Mouse (Mus musculus): ENCODE results near the gene Ptms. TPM values are rescaled to one million over a fixed set of nuclear protein-coding genes. Genes with fewer than 3 reads are reported as not detected.

Gene Ptms
- 820 and 821 TPM in 2 replicates for polyA plus RNA-seq (2012; ENCODE audit: insufficient read depth, insufficient read length, missing spikeins)

DNA sequence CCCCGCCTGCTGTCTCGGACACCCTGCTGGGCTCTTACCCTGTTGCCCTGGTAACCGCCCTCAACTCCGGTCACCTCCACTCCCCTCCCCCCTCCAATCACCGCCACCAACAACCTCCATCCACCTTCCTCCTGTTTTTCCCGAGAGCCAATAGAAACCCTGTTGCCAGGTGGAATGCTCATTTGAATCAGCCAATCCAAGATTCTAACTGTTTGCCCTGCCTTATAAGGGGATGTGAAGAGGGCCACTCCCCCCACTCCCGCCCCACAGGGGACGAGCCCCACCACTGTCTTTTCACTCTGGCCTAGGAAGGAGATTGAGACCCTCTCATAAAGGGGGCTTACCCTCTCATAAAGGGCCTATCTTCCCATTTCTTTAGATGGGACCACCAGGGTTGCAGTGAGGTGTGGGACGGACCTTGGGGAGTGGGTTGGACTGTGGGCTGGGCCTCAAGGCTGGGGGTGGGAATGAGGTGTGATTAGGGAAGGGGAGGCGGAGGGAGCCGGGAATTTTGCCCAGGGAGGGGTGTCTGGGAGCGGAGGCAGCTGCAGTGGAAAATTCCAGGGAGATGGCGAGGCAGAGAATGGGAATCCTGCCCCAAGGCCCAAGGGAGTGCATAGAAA, at the start of gene Ptms:
Ptms (minus strand) TSS at position 409 of the 623 bp plus-strand sequence.
- peaks cover 44% of the 10 kb centered on the region for H3K4me1 ChIP-seq (ENCODE audit: control insufficient read depth, insufficient read depth, low read length)
- peak within 1 kb of the TSS; percentile 72 for H3K27ac ChIP-seq (ENCODE audit: insufficient read depth, low read depth, low read length)
- TF ChIP-seq CTCF (IDR thresholded peaks at IDR 0.05; ENCODE audit: low read depth, low read length): no peak
- no peak within 1 kb of the TSS for H3K4me3 ChIP-seq (ENCODE audit: insufficient read depth, low read length)

DNA sequence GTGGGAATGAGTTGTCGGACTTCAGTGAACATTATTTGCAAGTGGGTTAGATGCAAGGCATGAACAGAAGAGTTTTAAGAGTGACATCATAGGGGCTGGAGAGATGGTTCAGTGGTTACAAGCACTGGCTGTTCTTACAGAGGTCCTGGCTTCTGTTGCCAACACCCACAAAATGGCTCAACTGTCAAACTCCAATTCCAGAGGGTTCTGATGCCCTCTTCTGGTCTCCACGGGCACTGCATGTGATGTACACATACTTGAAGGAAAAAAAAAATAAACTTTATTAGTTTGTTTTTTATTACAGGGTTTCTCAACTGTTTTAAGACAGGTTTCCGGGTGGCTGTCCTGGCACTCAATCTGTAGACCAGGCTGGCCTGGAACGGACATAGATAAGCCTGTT, 47.9 kb upstream of the Ptms start:
- no peak overlapping the region for H3K4me3 ChIP-seq (ENCODE audit: insufficient read depth, low read length)
- no peak for TF ChIP-seq POLR2A (IDR thresholded peaks at IDR 0.05; ENCODE audit: borderline replicate concordance, low read depth, low read length)
- TF ChIP-seq CTCF (IDR thresholded peaks at IDR 0.05; ENCODE audit: low read depth, low read length): peak; percentile 32; the same call in 1 of the 2 replicates
- no peak overlapping the region for H3K27ac ChIP-seq (ENCODE audit: insufficient read depth, low read depth, low read length)
- H3K4me1 ChIP-seq (ENCODE audit: control insufficient read depth, insufficient read depth, low read length): peaks cover 15% of the 10 kb centered on the region

DNA sequence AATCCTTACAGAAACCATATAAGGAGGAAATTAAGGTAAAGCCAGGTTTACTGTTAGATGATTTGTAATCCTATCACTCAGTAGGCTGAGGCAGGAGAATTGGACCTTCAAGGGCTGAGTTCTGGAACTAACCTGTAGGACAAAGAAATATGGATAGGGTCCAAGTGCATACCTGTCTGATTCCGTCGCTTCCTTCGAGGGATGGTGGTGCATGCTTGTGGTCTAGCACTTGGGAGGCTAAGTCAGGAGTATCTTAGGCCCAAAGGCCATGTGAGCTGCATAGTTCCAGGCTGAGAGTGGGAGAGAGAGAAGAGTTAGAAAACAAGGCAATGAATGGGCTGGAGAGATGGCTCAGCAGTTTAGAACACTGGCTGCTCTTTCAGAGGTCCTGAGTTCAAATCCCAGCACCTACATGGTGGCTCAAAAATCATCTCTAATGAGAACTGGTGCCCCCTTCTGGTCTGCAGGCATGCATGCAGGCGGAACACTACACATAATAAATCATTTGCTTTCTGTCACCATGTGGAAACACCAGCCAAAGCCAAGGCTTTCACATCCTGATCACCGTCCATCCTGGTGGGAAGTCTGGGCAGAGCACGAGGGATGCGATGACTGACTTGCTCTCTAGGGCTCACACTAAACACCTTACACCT, 46.7 kb upstream of the Ptms start:
- TF ChIP-seq POLR2A (IDR thresholded peaks at IDR 0.05; ENCODE audit: borderline replicate concordance, low read depth, low read length) (no peak), CTCF (IDR thresholded peaks at IDR 0.05; ENCODE audit: low read depth, low read length) (no peak)
- Histone ChIP-seq H3K4me1 (ENCODE audit: control insufficient read depth, insufficient read depth, low read length) (peaks cover 15% of the 10 kb centered on the region), H3K4me3 (ENCODE audit: insufficient read depth, low read length) (peak overlapping the region; percentile 88), H3K27ac (ENCODE audit: insufficient read depth, low read depth, low read length) (peak overlapping the region; percentile 93)

DNA sequence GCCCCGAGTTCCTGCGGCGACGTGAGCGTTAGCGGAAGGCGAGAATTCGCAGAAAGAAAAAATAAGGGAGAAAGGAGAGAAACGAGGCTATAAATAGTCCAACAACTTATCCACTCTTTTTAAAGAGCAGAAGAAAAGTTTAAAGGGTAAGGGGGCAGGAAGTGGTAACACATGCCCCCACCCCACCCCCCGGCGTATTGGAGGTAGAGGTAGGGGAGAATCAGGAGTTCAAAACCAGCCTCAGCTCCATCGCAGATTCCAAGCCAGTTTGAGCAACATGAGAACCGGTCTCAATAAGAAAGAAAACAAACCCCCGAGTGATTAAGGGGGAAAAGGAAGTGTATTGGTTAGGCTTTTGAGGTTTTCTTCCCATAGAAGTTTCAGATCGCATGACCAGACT, 45.8 kb upstream of the Ptms start:
- H3K27ac ChIP-seq (ENCODE audit: insufficient read depth, low read depth, low read length): peak overlapping the region; percentile 93
- TF ChIP-seq CTCF (IDR thresholded peaks at IDR 0.05; ENCODE audit: low read depth, low read length): no peak
- peak overlapping the region; percentile 88 for H3K4me3 ChIP-seq (ENCODE audit: insufficient read depth, low read length)
- H3K4me1 ChIP-seq (ENCODE audit: control insufficient read depth, insufficient read depth, low read length): peaks cover 15% of the 10 kb centered on the region

DNA sequence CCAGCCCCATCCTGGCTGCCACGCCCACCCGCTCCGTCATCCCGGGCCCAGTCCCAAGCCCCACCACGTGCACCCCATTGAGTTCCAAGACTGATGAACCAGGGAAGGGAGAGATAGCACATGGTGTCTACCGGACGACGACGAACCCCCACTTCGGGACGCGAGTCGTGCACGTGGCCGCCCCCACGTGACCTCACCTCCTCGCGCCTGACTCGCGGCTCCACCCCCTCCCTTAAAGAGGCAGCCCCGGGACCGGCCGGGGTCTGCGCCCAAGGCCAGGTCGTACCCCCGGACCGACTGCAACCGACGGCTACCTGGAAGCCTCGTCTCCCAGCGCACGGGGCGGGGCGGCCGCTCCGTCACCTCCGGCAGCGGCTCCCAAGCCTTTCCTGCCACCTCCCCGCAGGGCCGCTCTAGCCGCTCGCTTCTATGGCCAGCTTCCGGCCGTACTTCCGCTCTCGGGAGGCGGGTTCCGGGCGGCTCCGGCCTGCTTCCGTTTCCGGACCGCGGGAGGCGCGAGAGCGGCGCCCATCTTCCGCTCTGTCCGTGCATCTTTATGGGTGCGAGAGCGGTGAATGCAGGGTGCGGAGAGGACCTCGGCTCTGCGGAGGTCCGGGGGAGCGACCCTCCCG, 45.3 kb upstream of the Ptms start, which contains the start of gene Cops7a:
Cops7a (minus strand) TSS at position 451 of the 632 bp plus-strand sequence.
- peaks cover 15% of the 10 kb centered on the region for H3K4me1 ChIP-seq (ENCODE audit: control insufficient read depth, insufficient read depth, low read length)
- H3K4me3 ChIP-seq (ENCODE audit: insufficient read depth, low read length): peak within 1 kb of the TSS; percentile 88
- TF ChIP-seq POLR2A (IDR thresholded peaks at IDR 0.05; ENCODE audit: borderline replicate concordance, low read depth, low read length) (0 out of 2 replicates have a peak, but pooled peaks have one; percentile 73), CTCF (IDR thresholded peaks at IDR 0.05; ENCODE audit: low read depth, low read length) (no peak)
- H3K27ac ChIP-seq (ENCODE audit: insufficient read depth, low read depth, low read length): peak within 1 kb of the TSS; percentile 93

DNA sequence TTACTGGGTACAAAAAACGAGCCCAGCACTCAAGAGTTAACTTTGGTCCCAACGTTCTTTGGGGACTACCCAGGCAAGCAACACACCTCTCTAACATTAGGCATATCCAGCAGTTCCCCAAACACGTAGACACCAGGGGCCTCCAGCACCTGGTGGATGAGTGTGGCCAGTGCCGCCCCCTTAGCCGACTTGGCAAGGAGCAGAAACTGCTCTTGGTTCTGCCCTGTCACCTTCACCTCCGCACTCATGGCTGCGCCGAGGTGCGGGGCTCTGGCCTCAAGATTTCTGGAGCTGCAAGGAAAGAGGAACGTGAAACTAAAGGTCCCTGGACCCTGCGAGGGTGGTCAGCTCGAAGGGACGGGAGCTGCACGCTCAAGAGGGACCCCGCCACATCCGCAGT, 44.7 kb upstream of the Ptms start:
- peak overlapping the region; percentile 93 for H3K27ac ChIP-seq (ENCODE audit: insufficient read depth, low read depth, low read length)
- peaks cover 15% of the 10 kb centered on the region for H3K4me1 ChIP-seq (ENCODE audit: control insufficient read depth, insufficient read depth, low read length)
- TF ChIP-seq POLR2A (IDR thresholded peaks at IDR 0.05; ENCODE audit: borderline replicate concordance, low read depth, low read length) (no peak), CTCF (IDR thresholded peaks at IDR 0.05; ENCODE audit: low read depth, low read length) (no peak)

DNA sequence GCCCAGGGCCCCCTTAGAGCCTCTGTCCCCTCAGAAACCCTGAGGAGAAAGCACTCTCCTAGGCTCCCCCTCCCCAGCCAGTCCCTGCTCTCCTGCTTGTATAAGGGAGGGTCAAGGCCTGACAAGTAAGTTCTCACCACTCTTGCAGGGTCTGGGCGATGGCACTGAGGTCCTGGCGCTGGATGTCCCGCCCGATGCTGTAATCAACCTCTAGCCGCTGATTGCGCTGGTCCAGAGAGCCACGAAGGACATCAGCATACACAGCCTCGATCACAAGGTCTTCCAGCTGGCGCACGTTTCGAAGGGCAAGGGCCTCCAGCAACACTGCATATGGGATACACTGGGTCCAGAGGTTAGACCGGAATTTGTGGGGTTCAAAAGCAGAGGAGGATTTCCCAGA, 41.1 kb upstream of the Ptms start:
- Histone ChIP-seq H3K4me1 (ENCODE audit: control insufficient read depth, insufficient read depth, low read length) (peaks cover 11% of the 10 kb centered on the region), H3K4me3 (ENCODE audit: insufficient read depth, low read length) (no peak overlapping the region), H3K27ac (ENCODE audit: insufficient read depth, low read depth, low read length) (no peak overlapping the region)
- TF ChIP-seq CTCF (IDR thresholded peaks at IDR 0.05; ENCODE audit: low read depth, low read length) (no peak), POLR2A (IDR thresholded peaks at IDR 0.05; ENCODE audit: borderline replicate concordance, low read depth, low read length) (no peak)

More for the DNA sequence above, 44.7 kb upstream of the Ptms start:
- peak overlapping the region; percentile 88 for H3K4me3 ChIP-seq (ENCODE audit: insufficient read depth, low read length)

DNA sequence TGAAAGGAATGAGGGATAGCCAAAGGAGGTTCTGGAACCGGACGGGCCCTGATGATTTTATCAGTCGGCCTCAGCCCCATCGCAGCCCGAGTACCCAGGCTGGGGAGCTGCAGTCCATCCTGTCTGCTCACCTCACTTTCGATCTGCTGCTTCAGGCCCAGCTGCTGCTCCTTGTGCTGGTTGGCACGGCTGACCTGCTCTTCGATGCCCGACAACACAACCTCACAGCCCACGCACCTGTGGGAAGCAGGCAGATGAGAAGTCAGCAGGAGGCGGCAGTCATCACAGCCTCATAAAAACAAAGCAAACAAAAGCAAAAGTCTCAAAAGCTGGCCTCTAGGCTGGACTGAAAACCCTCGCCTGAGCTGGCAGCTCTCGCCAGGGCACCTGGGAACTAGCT, 40.1 kb upstream of the Ptms start:
- no peak for TF ChIP-seq CTCF (IDR thresholded peaks at IDR 0.05; ENCODE audit: low read depth, low read length)
- no peak for TF ChIP-seq POLR2A (IDR thresholded peaks at IDR 0.05; ENCODE audit: borderline replicate concordance, low read depth, low read length)
- peaks cover 11% of the 10 kb centered on the region for H3K4me1 ChIP-seq (ENCODE audit: control insufficient read depth, insufficient read depth, low read length)
- no peak overlapping the region for H3K4me3 ChIP-seq (ENCODE audit: insufficient read depth, low read length)
- H3K27ac ChIP-seq (ENCODE audit: insufficient read depth, low read depth, low read length): no peak overlapping the region

DNA sequence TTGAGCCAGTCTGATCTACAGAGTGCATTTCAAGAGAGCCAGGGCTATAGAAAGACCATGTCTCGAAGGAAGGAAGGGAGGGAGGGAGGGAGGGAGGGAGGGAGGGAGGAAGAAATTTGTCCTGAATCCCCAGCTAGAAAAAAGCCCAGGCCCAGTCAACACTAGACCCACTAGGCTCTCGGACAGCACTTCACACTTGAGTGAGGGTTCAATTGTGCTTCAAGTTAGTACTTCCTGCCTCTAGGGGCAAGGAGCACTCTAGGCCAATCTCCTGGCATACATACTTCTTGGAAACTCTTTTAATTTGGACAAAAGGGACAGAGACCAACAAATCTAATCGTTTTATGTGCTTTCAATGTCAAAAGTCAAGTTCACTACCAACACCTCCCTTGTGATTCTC, 38.2 kb upstream of the Ptms start:
- TF ChIP-seq CTCF (IDR thresholded peaks at IDR 0.05; ENCODE audit: low read depth, low read length): no peak
- no peak for TF ChIP-seq POLR2A (IDR thresholded peaks at IDR 0.05; ENCODE audit: borderline replicate concordance, low read depth, low read length)
- Histone ChIP-seq H3K4me1 (ENCODE audit: control insufficient read depth, insufficient read depth, low read length) (peaks cover under 1% of the 10 kb centered on the region; the same call in 1 of the 2 replicates), H3K4me3 (ENCODE audit: insufficient read depth, low read length) (no peak overlapping the region), H3K27ac (ENCODE audit: insufficient read depth, low read depth, low read length) (no peak overlapping the region)

DNA sequence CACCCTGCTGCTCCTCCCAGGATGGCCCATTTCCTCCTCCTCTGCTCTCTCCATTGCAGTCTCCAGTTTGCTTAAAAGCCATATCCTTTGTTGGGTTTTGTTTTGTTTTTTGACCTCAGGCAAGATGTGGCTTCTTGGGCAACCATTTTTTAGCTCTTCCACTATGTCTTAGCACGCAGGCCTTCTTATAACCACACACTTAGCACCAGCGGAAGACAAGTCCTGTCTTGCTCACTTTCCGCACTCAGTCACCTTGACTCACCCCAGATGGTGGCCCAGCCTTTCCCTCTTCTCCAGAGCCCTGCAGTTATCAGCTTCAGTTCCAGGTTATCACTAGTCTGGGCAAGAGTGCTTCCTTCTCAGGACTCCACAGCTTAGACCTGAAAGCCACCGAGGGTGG, 35.3 kb upstream of the Ptms start:
- Histone ChIP-seq H3K4me3 (ENCODE audit: insufficient read depth, low read length) (no peak overlapping the region), H3K4me1 (ENCODE audit: control insufficient read depth, insufficient read depth, low read length) (no peaks in the 10 kb centered on the region), H3K27ac (ENCODE audit: insufficient read depth, low read depth, low read length) (no peak overlapping the region)
- TF ChIP-seq CTCF (IDR thresholded peaks at IDR 0.05; ENCODE audit: low read depth, low read length) (no peak), POLR2A (IDR thresholded peaks at IDR 0.05; ENCODE audit: borderline replicate concordance, low read depth, low read length) (no peak)

Data from bone marrow macrophage, adult 2 months (primary cell).